Mouse (Mus musculus) stomach, postnatal 0 days (tissue): Measurements from ENCODE around the gene Dgkg. TPM values are rescaled to one million over a fixed set of nuclear protein-coding genes. Genes with fewer than 3 reads are reported as not detected.

ENCODE experiments used
- ATAC-seq: fragments of 200-750 bp; cut with Nextera tagmentation; 2 replicates; pipeline ENCODE4 v1.8.0; 2017; ENCODE audit not compliant: low FRiP score, low TSS enrichment
- DNase-seq: peaks from one replicate; pipeline ENCODE4 v3.0.0-alpha.2; 2016; ENCODE audit warnings: low spot score
- H3K27ac ChIP-seq: fragments of 300-500 bp; sonication (generic); replicated peaks from 2 replicates; pipeline ENCODE4 v1.5.1; 2014; ENCODE audit warnings: mild to moderate bottlenecking, control low read depth
- H3K27me3 ChIP-seq: fragments of 300-500 bp; sonication (generic); 2 replicates; pipeline ENCODE4 v1.6.1; 2014; ENCODE audit warnings: low read length; ENCODE audit not compliant: control insufficient read depth, insufficient read depth
- H3K36me3 ChIP-seq: fragments of 300-500 bp; sonication (generic); 2 replicates; pipeline ENCODE4 v1.6.1; 2014; ENCODE audit warnings: low read length, mixed read lengths; ENCODE audit not compliant: control insufficient read depth, insufficient read depth
- H3K4me1 ChIP-seq: fragments of 300-500 bp; sonication (generic); replicated peaks from 2 replicates; pipeline ENCODE4 v1.6.1; 2014; ENCODE audit warnings: antibody characterized with exemption; ENCODE audit not compliant: control insufficient read depth, insufficient read depth
- H3K4me2 ChIP-seq: fragments of 300-500 bp; sonication (generic); replicated peaks from 2 replicates; pipeline ENCODE4 v1.6.1; 2014; ENCODE audit warnings: low read depth, mild to moderate bottlenecking, control low read depth, moderate library complexity
- H3K4me3 ChIP-seq: fragments of 300-500 bp; sonication (generic); 2 replicates; pipeline ENCODE4 v1.5.1; 2014; ENCODE audit warnings: low read depth, low read length, control low read depth
- H3K9ac ChIP-seq: fragments of 300-500 bp; sonication (generic); 2 replicates; pipeline ENCODE4 v1.6.1; 2014; ENCODE audit warnings: mild to moderate bottlenecking, low read length, control low read depth, mixed read lengths
- H3K9me3 ChIP-seq: fragments of 300-500 bp; sonication (generic); 2 replicates; pipeline ENCODE4 v1.6.1; 2016; ENCODE audit warnings: low read length; ENCODE audit not compliant: control insufficient read depth
- CTCF ChIP-seq: IDR thresholded peaks from 2 replicates; pipeline ENCODE4 v1.5.1; 2016; ENCODE audit warnings: antibody characterized with exemption, low read depth, mild to moderate bottlenecking, moderate library complexity
- EP300 ChIP-seq: optimal IDR thresholded peaks from 2 replicates; pipeline ENCODE3; 2016; ENCODE audit warnings: antibody characterized with exemption
- WGBS: fragments of 180-500 bp; shearing (Covaris S2); extraction: QIAGEN DNeasy Blood & Tissue Kit; methylation state at CpG from one replicate; pipeline ENCODE4 v1.1.7; 2014; 5-methylcytosine and 5-hydroxymethylcytosine counted together
- polyA plus RNA-seq: library from polyadenylated mRNA; unstranded; fragments of >200 nt; fragmentation: Nextera tagmentation; extraction: Ambion mirVana; gene quantifications from 2 replicates; pipeline ENCODE4 v1.2.1, GENCODE M21; 2015

Gene Dgkg
- polyA plus RNA-seq, 1 experiment from 2014 or later: 0.36 TPM

- Histone ChIP-seq H3K9ac (no peak overlapping the region), H3K27me3 (no peaks in the 10 kb centered on the region), H3K4me1 (peaks cover 3% of the 10 kb centered on the region; the same call in 1 of the 2 replicates), H3K27ac (no peak overlapping the region), H3K9me3 (no peaks in the 10 kb centered on the region), H3K4me2 (no peak overlapping the region), H3K36me3 (no peaks in the 10 kb centered on the region), H3K4me3 (no peak overlapping the region)
- no peak for TF ChIP-seq EP300
- TF ChIP-seq CTCF: no peak
- WGBS: 54% methylated on average over 4 of the region's 4 CpGs
- ATAC-seq: no peak
- no peak for DNase-seq
Observed at GRCm38 (mm10) chr16:22503467-22503866, 153.6 kb downstream of the Dgkg start.

GRCm38 (mm10) chr16:22501855-22502254 is 155.2 kb downstream of the Dgkg start:
- Histone ChIP-seq H3K27me3 (no peaks in the 10 kb centered on the region), H3K36me3 (no peaks in the 10 kb centered on the region), H3K27ac (no peak overlapping the region), H3K9ac (no peak overlapping the region), H3K4me2 (no peak overlapping the region), H3K9me3 (no peaks in the 10 kb centered on the region), H3K4me3 (no peak overlapping the region), H3K4me1 (peaks cover 3% of the 10 kb centered on the region; the same call in 1 of the 2 replicates)
- ATAC-seq (no peak), DNase-seq (no peak)
- TF ChIP-seq EP300: no peak
- no peak for TF ChIP-seq CTCF
- 80% methylated on average over 6 of the region's 6 CpGs for WGBS

- WGBS: 80% methylated on average over 5 of the region's 5 CpGs
- Histone ChIP-seq H3K27me3 (no peaks in the 10 kb centered on the region), H3K9me3 (no peaks in the 10 kb centered on the region), H3K27ac (no peak overlapping the region), H3K4me2 (no peak overlapping the region), H3K36me3 (no peaks in the 10 kb centered on the region), H3K9ac (no peak overlapping the region), H3K4me1 (peaks cover 3% of the 10 kb centered on the region; the same call in 1 of the 2 replicates), H3K4me3 (no peak overlapping the region)
- DNase-seq (no peak), ATAC-seq (no peak)
- no peak for TF ChIP-seq EP300
- TF ChIP-seq CTCF: no peak
Observed at GRCm38 (mm10) chr16:22500561-22500960, 156.5 kb downstream of the Dgkg start.

- no peak overlapping the region for H3K9ac ChIP-seq
- peaks cover 2% of the 10 kb centered on the region; the same call in 1 of the 2 replicates for H3K4me1 ChIP-seq
- no peak overlapping the region for H3K4me2 ChIP-seq
- no peak overlapping the region for H3K4me3 ChIP-seq
- no peaks in the 10 kb centered on the region for H3K9me3 ChIP-seq
- 82% methylated on average over 5 of the region's 5 CpGs for WGBS
- TF ChIP-seq CTCF (no peak), EP300 (no peak)
- no peak overlapping the region for H3K27ac ChIP-seq
- H3K27me3 ChIP-seq: no peaks in the 10 kb centered on the region
- DNase-seq: no peak
- no peak for ATAC-seq
- no peaks in the 10 kb centered on the region for H3K36me3 ChIP-seq
Observed at GRCm38 (mm10) chr16:22499951-22500350, 157.1 kb downstream of the Dgkg start.

- Histone ChIP-seq H3K4me3 (no peak overlapping the region), H3K4me2 (no peak overlapping the region), H3K9ac (no peak overlapping the region), H3K27me3 (no peaks in the 10 kb centered on the region), H3K9me3 (no peaks in the 10 kb centered on the region), H3K27ac (no peak overlapping the region), H3K36me3 (no peaks in the 10 kb centered on the region), H3K4me1 (no peaks in the 10 kb centered on the region; the same call in 1 of the 2 replicates)
- DNase-seq: no peak
- 81% methylated on average over 3 of the region's 3 CpGs for WGBS
- TF ChIP-seq EP300 (no peak), CTCF (no peak)
- ATAC-seq: no peak
Observed at GRCm38 (mm10) chr16:22499447-22499846, 157.6 kb downstream of the Dgkg start.

- Histone ChIP-seq H3K36me3 (no peaks in the 10 kb centered on the region), H3K9ac (no peak overlapping the region), H3K4me1 (no peaks in the 10 kb centered on the region), H3K4me2 (no peak overlapping the region), H3K27ac (no peak overlapping the region), H3K27me3 (no peaks in the 10 kb centered on the region), H3K9me3 (no peaks in the 10 kb centered on the region), H3K4me3 (no peak overlapping the region)
- WGBS: 45% methylated on average over 3 of the region's 3 CpGs
- ATAC-seq: no peak
- DNase-seq: no peak
- TF ChIP-seq EP300: no peak
- no peak for TF ChIP-seq CTCF
Observed at GRCm38 (mm10) chr16:22497976-22498375, 159.0 kb downstream of the Dgkg start.
